Mouse (Mus musculus): Measurements from ENCODE around the gene Mvp.

GRCm38 (mm10) chr7:127041851-127042672, 27.6 kb upstream of the Mvp start, which contains the start of gene Kif22:
- TF ChIP-seq POLR2A (IDR thresholded peaks at IDR 0.05; ENCODE audit: low read depth, low read length) (no peak), CTCF (conservative IDR thresholded peaks at IDR 0.05; ENCODE audit: insufficient read depth, insufficient read length, low read depth, low read length) (no peak)
